Mouse (Mus musculus): Measurements from ENCODE around the gene Tma7. TPM values are rescaled to one million over a fixed set of nuclear protein-coding genes. Genes with fewer than 3 reads are reported as not detected.

Tma7 gene
- polyA plus RNA-seq, 1 experiment from 2014 or later: 585 TPM

GRCm38 (mm10) chr9:109098969-109099368 lies 16.6 kb upstream of the Tma7 start:
- peak overlapping the region; percentile 99; the same call in 1 of the 2 replicates for H3K27ac ChIP-seq (ENCODE audit: low read length)
- 20% methylated on average over 5 of the region's 6 CpGs for WGBS
- peaks cover 42% of the 10 kb centered on the region for H3K4me1 ChIP-seq (ENCODE audit: control insufficient read depth, insufficient read depth, low read length)
- no peaks in the 10 kb centered on the region for H3K36me3 ChIP-seq (ENCODE audit: control insufficient read depth, insufficient read depth, low read length)
- H3K4me3 ChIP-seq (replicated peaks; ENCODE audit: low read length): 0 out of 2 replicates have a peak overlapping the region, but pooled peaks have one; percentile 5
- H3K27me3 ChIP-seq (ENCODE audit: control insufficient read depth, insufficient read depth, low read length): no peaks in the 10 kb centered on the region
- H3K9me3 ChIP-seq (replicated peaks; ENCODE audit: control insufficient read depth, low read length): no peaks in the 10 kb centered on the region
- H3K4me2 ChIP-seq (ENCODE audit: low read depth, low read length): peak overlapping the region; percentile 79; the same call in 1 of the 2 replicates
- peak; percentile 30; the same call in 1 of the 2 replicates for ATAC-seq (ENCODE audit: insufficient read depth, low FRiP score)
- H3K9ac ChIP-seq (ENCODE audit: low read length): peak overlapping the region; percentile 40

GRCm38 (mm10) chr9:109098366-109098765 lies 16.0 kb upstream of the Tma7 start:
- Histone ChIP-seq H3K36me3 (ENCODE audit: control insufficient read depth, insufficient read depth, low read length) (no peaks in the 10 kb centered on the region), H3K4me1 (ENCODE audit: control insufficient read depth, insufficient read depth, low read length) (peaks cover 46% of the 10 kb centered on the region)

GRCm38 (mm10) chr9:109097831-109098230 lies 15.4 kb upstream of the Tma7 start:
- Histone ChIP-seq H3K4me3 (replicated peaks; ENCODE audit: low read length) (peak overlapping the region; percentile 77; the same call in 1 of the 2 replicates), H3K27ac (ENCODE audit: low read length) (peak overlapping the region; percentile 99), H3K4me1 (ENCODE audit: control insufficient read depth, insufficient read depth, low read length) (peaks cover 51% of the 10 kb centered on the region)

More at GRCm38 (mm10) chr9:109098366-109098765, 16.0 kb upstream of the Tma7 start:
- H3K9ac ChIP-seq (ENCODE audit: low read length): peak overlapping the region; percentile 95; the same call in 1 of the 2 replicates
- H3K27me3 ChIP-seq (ENCODE audit: control insufficient read depth, insufficient read depth, low read length): no peaks in the 10 kb centered on the region
- peak overlapping the region; percentile 77; the same call in 1 of the 2 replicates for H3K4me3 ChIP-seq (replicated peaks; ENCODE audit: low read length)
- no peak for ATAC-seq (ENCODE audit: insufficient read depth, low FRiP score)
- H3K9me3 ChIP-seq (replicated peaks; ENCODE audit: control insufficient read depth, low read length): no peaks in the 10 kb centered on the region
- WGBS: 72% methylated on average over 8 of the region's 8 CpGs
- H3K27ac ChIP-seq (ENCODE audit: low read length): peak overlapping the region; percentile 99; the same call in 1 of the 2 replicates
- peak overlapping the region; percentile 79 for H3K4me2 ChIP-seq (ENCODE audit: low read depth, low read length)

GRCm38 (mm10) chr9:109097291-109097690 lies 14.9 kb upstream of the Tma7 start:
- no peak for ATAC-seq (ENCODE audit: insufficient read depth, low FRiP score)
- peak overlapping the region; percentile 77 for H3K4me3 ChIP-seq (replicated peaks; ENCODE audit: low read length)
- 28% methylated on average over 6 of the region's 6 CpGs for WGBS

More at GRCm38 (mm10) chr9:109097831-109098230, 15.4 kb upstream of the Tma7 start:
- H3K36me3 ChIP-seq (ENCODE audit: control insufficient read depth, insufficient read depth, low read length): no peaks in the 10 kb centered on the region
- H3K9ac ChIP-seq (ENCODE audit: low read length): peak overlapping the region; percentile 95
- WGBS: 54% methylated on average over 5 of the region's 5 CpGs
- peak overlapping the region; percentile 79 for H3K4me2 ChIP-seq (ENCODE audit: low read depth, low read length)
- no peaks in the 10 kb centered on the region for H3K27me3 ChIP-seq (ENCODE audit: control insufficient read depth, insufficient read depth, low read length)
- no peaks in the 10 kb centered on the region for H3K9me3 ChIP-seq (replicated peaks; ENCODE audit: control insufficient read depth, low read length)
- ATAC-seq (ENCODE audit: insufficient read depth, low FRiP score): no peak

DNA sequence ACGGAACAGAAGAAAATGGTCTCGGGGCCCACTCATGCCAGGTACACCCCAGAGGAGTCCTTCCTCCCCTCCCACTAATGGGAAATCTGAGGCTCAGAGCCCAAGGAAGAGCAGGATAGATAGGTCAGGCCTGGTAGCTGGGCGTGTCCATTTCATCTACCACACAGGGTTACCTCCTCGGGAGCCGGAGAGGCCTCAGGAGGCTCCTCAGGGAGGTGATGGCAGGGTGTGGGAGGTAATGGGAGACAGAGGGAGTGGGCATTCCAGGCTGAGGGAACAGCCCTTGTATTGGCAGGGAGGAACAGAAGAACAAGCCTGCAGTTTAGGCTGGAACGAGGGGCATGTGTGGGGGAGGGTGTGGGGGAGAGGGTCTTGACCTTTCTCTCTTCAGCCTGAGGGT lies 14.5 kb upstream of the Tma7 start:
- WGBS: 22% methylated on average over 6 of the region's 6 CpGs
- peak overlapping the region; percentile 99 for H3K27ac ChIP-seq (ENCODE audit: low read length)
- ATAC-seq (ENCODE audit: insufficient read depth, low FRiP score): no peak
- H3K36me3 ChIP-seq (ENCODE audit: control insufficient read depth, insufficient read depth, low read length): no peaks in the 10 kb centered on the region
- H3K4me2 ChIP-seq (ENCODE audit: low read depth, low read length): peak overlapping the region; percentile 79
- H3K4me3 ChIP-seq (replicated peaks; ENCODE audit: low read length): peak overlapping the region; percentile 77
- H3K4me1 ChIP-seq (ENCODE audit: control insufficient read depth, insufficient read depth, low read length): peaks cover 53% of the 10 kb centered on the region
- H3K9me3 ChIP-seq (replicated peaks; ENCODE audit: control insufficient read depth, low read length): no peaks in the 10 kb centered on the region
- peak overlapping the region; percentile 95 for H3K9ac ChIP-seq (ENCODE audit: low read length)
- no peaks in the 10 kb centered on the region for H3K27me3 ChIP-seq (ENCODE audit: control insufficient read depth, insufficient read depth, low read length)

More at GRCm38 (mm10) chr9:109097291-109097690, 14.9 kb upstream of the Tma7 start:
- no peaks in the 10 kb centered on the region for H3K9me3 ChIP-seq (replicated peaks; ENCODE audit: control insufficient read depth, low read length)
- peak overlapping the region; percentile 99 for H3K27ac ChIP-seq (ENCODE audit: low read length)
- no peaks in the 10 kb centered on the region for H3K27me3 ChIP-seq (ENCODE audit: control insufficient read depth, insufficient read depth, low read length)
- no peaks in the 10 kb centered on the region for H3K36me3 ChIP-seq (ENCODE audit: control insufficient read depth, insufficient read depth, low read length)
- peak overlapping the region; percentile 79 for H3K4me2 ChIP-seq (ENCODE audit: low read depth, low read length)
- peak overlapping the region; percentile 95 for H3K9ac ChIP-seq (ENCODE audit: low read length)
- H3K4me1 ChIP-seq (ENCODE audit: control insufficient read depth, insufficient read depth, low read length): peaks cover 53% of the 10 kb centered on the region

GRCm38 (mm10) chr9:109096251-109096661 lies 13.9 kb upstream of the Tma7 start:
- Histone ChIP-seq H3K27ac (ENCODE audit: low read length) (peak overlapping the region; percentile 99), H3K9ac (ENCODE audit: low read length) (peak overlapping the region; percentile 95), H3K27me3 (ENCODE audit: control insufficient read depth, insufficient read depth, low read length) (no peaks in the 10 kb centered on the region), H3K4me2 (ENCODE audit: low read depth, low read length) (peak overlapping the region; percentile 79), H3K36me3 (ENCODE audit: control insufficient read depth, insufficient read depth, low read length) (no peaks in the 10 kb centered on the region), H3K4me1 (ENCODE audit: control insufficient read depth, insufficient read depth, low read length) (peaks cover 53% of the 10 kb centered on the region), H3K4me3 (replicated peaks; ENCODE audit: low read length) (peak overlapping the region; percentile 77), H3K9me3 (replicated peaks; ENCODE audit: control insufficient read depth, low read length) (no peaks in the 10 kb centered on the region)
- ATAC-seq (ENCODE audit: insufficient read depth, low FRiP score): no peak
- WGBS: 12% methylated on average over 9 of the region's 9 CpGs

- Histone ChIP-seq H3K9ac (ENCODE audit: low read length) (peak within 1 kb of the TSS; percentile 95), H3K36me3 (ENCODE audit: control insufficient read depth, insufficient read depth, low read length) (no peaks in the 10 kb centered on the region), H3K4me2 (ENCODE audit: low read depth, low read length) (peak within 1 kb of the TSS; percentile 79), H3K9me3 (replicated peaks; ENCODE audit: control insufficient read depth, low read length) (no peaks in the 10 kb centered on the region), H3K27ac (ENCODE audit: low read length) (peak within 1 kb of the TSS; percentile 99), H3K4me1 (ENCODE audit: control insufficient read depth, insufficient read depth, low read length) (peaks cover 53% of the 10 kb centered on the region), H3K4me3 (replicated peaks; ENCODE audit: low read length) (peak within 1 kb of the TSS; percentile 77), H3K27me3 (ENCODE audit: control insufficient read depth, insufficient read depth, low read length) (no peaks in the 10 kb centered on the region)
- under 1% methylated on average over 91 of the region's 102 CpGs for WGBS
- ATAC-seq (ENCODE audit: insufficient read depth, low FRiP score): peak; percentile 48
These were observed 13.0 kb upstream of the Tma7 start, which contains the start of gene Plxnb1 for GRCm38 (mm10) chr9:109095137-109095982. TSS of gene Plxnb1 (plus strand) at chr9:109095389.

DNA sequence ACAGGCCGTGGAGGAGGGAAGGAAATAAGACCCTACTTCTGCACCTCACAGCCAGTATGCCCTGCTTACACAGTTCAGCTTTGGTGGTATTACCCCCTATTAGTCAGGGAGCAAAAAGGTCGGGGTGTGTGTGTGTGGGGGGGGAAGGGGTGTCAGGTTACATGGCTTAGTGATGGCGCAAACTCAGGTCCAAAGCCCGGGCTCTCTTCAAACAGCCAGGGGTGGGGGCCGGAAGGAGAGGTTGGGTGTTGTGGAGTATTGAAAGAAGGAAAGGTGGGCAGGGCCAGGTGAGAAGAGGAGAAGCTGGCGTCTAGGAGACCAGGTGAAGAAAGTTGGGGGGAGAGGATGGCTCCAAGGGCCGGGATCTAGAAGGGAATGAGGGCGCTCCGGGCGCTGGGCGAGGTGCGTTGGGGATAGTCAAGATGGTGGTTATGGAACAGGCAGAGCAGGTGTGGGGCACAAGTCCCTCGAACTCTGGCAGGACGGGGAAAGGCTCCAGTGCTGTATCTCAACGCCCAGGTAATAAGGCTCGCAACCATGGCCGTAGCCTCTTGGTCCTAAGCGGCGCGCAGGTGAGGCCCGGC lies 12.3 kb upstream of the Tma7 start:
- H3K4me3 ChIP-seq (replicated peaks; ENCODE audit: low read length): peak overlapping the region; percentile 77
- peak; percentile 51 for ATAC-seq (ENCODE audit: insufficient read depth, low FRiP score)
- peaks cover 57% of the 10 kb centered on the region for H3K4me1 ChIP-seq (ENCODE audit: control insufficient read depth, insufficient read depth, low read length)
- peak overlapping the region; percentile 79 for H3K4me2 ChIP-seq (ENCODE audit: low read depth, low read length)
- peak overlapping the region; percentile 95 for H3K9ac ChIP-seq (ENCODE audit: low read length)
- peak overlapping the region; percentile 99 for H3K27ac ChIP-seq (ENCODE audit: low read length)
- no peaks in the 10 kb centered on the region for H3K9me3 ChIP-seq (replicated peaks; ENCODE audit: control insufficient read depth, low read length)
- no peaks in the 10 kb centered on the region for H3K27me3 ChIP-seq (ENCODE audit: control insufficient read depth, insufficient read depth, low read length)
- H3K36me3 ChIP-seq (ENCODE audit: control insufficient read depth, insufficient read depth, low read length): no peaks in the 10 kb centered on the region
- WGBS: 2% methylated on average over 21 of the region's 21 CpGs
